Mouse (Mus musculus) R1 (cell line): ENCODE data around the gene Kcnt2.

ENCODE experiments used
- DNase-seq: peaks from one replicate; pipeline ENCODE4 v3.0.0-alpha.2; 2018; ENCODE audit warnings: low read depth, low spot score

The Kcnt2 gene

DNA sequence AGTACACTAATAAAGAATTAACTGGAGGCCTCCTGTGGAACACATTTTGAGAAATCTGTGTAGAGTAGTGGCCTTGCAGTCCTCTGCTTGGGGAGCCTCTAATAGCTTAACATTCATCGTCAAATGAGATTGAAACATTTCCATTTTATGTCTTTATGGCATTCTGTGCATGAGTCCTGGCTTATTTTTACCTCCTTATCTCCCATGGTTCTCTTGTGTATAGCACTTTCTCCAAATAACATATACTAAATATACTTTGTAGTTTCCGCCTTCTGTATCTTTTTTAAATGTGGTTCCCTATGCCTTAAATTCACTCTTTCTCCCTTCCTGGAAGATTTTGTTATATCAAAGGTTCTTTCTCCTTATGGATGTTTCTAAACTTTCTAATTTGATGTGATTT, 246.3 kb downstream of the Kcnt2 start:
- no peak for DNase-seq

DNA sequence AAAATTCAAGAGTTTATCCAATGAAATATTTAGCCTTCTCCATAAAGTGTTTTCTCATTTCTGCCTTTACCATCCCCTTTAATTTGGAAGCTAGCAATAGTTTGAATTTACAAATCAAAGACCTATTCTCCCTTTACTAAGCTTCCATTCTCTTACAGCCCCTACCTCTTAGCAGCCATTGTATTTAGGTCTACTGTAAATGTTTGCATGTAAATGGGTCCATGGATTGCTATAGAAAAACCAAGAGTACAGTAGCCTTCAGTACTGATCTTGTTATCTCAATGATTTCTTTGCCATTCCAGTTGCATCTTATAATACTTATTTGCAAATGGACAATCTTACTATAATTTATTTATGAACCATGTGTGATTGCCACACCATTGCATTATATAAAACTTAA, 267.5 kb downstream of the Kcnt2 start:
- DNase-seq = peak; percentile 9

- peak; percentile 53 for DNase-seq
Observed at GRCm38 (mm10) chr1:140531285-140531908, 285.4 kb downstream of the Kcnt2 start.

- no peak for DNase-seq
Observed at GRCm38 (mm10) chr1:140534849-140535248, 288.9 kb downstream of the Kcnt2 start.

DNA sequence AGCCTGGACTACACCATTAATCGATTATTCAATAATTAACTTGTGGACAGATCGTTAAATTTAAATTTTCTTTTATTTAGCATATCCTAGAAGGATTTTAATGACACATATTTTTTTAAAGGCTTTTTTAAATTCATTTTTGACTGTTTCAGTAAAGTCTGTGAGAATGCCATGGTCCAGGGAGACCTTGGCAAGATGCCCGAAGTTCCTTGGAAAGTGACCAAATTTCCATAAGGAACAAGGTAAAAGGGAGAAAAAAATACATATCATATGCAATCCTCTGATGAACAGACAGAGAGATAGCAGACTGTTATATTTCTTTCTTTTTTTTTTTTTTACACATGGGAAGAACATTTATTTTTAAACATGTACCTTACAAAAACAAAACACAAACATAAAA, 296.1 kb downstream of the Kcnt2 start:
- no peak for DNase-seq

DNA sequence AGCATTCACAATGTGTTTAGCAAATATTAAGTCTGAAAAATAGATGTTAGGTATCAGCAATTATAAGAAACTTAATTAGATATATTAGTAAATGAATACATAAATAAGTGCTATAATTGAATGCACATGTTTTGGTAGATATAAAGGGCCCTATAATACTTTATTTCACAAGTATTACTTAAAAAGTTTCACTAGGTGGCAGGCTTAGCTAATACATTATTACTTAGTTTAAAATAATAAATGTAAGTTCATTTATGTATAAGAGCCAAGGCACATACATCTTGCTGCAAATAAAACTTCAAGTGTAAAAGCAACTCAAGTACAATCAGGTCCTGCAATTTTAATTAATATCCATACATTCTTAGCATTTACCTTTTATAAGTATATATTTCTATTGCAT, 302.8 kb downstream of the Kcnt2 start:
- DNase-seq = no peak

DNA sequence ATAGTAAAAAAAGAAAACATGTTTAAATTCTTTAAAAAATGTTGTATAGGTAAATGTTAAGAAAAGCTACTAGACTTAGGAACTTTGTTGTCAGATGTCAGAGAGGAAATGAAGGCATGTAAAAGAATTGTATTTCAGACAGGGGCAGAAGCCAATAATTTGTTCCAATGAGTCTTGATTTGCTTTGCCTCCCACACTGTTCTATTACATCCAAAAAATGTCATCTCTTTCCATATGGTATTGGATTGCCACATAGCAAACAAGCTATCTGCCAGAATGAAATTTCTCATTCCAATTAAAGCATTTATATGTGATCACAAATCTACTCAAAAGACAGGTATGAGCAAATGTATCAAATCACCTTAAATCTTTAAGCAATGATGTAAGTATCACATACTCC, 314.8 kb downstream of the Kcnt2 start:
- no peak for DNase-seq

DNA sequence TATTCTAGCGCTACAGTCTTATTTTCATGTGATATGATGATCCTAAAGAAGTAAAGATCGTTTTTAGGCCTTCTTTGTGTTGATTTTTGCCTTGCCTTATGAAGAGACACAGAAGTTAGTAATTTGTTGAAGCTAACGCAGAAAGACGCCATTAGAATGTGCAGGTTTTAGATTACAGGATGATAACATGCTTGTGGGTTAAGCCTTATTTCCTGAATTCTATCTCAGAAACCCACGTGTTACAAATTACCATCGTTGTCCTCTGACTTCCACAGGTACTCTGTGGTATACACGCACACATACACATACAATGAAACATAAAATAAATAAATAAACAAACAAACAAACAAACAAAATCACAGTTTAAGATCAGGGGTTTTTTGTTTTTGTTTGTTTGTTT, 326.2 kb downstream of the Kcnt2 start:
- no peak for DNase-seq

- DNase-seq = no peak
Observed at GRCm38 (mm10) chr1:140578607-140579006, 332.6 kb downstream of the Kcnt2 start.

DNA sequence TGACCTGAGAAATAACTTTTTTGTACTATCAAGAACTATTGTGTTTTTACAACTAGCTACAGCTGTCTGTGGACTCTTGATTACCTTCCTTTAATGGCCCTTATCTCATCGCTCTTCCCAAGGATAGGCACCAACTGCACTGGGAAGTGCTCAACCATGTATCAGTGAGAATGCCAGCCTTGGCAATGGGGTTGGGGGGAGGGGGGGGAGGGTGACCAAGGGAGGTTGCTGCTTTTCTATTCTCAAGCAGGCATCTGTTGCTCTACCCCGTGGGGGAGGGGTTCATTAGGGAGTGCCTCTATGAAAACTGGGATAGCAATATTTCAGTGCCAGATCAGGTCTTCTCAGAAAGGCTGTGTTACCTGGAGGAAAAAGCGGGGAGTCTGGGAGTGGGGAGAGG, 342.3 kb downstream of the Kcnt2 start:
- DNase-seq = no peak

DNA sequence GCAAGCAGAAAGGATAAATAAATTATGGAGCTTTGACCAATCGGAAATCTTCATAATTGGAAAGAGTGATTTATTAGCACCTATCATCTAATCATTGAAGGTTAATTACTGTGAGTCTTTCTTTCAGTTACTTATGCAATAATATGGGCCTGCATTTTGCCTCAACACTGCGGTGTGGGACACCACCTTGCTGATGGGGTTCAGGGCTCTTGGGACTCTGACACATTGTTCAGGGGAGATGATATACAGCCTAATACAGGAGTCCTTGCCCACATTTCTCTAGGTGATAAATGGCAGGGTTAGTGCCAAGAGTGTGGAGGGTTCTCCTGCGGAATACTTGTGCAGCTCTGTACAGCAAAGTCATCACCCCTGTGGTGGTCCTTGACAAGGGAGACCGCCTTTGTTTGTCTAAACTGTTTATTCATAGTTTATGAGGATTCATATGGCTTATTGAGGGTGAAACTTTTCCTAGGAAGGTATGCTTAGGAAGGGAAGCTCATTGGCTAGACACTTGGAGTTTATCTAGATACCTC, 362.9 kb downstream of the Kcnt2 start:
- DNase-seq = no peak

DNA sequence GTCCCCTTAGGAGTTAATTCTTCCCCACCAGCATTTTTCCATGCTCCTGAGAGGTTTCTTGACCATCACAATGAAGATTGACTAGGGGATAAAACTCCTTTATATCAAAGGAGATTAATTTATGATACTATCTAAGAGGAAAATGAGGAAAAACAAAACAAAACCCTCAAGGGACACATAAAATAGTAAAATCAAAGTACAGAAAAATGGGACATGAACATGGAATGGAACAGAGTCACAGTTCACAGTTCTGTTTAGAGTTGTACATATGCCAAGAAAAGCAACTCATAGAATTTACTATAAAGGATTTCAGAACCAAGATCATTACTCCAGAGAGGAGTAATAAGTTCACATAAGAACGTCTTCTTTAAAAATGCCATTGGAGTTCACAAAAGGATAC, 367.1 kb downstream of the Kcnt2 start:
- no peak for DNase-seq

DNA sequence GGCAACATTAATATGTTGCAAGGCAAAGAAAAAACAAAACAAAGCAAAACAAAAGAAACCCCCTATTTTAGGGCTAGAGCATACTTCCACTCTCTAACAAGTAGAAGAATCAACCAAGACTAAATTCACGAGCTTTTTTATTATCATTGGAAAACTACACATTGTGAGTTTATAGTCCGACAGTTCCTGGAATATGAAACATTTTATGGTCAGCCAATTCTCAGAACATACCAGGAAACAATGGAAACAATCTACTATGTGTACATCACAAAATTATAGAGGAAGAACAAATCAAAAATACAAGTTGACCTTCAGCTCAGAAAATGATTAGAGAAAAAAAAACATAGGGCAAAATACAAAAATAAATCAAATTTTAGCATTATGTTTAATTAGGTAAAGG, 368.9 kb downstream of the Kcnt2 start:
- no peak for DNase-seq

DNA sequence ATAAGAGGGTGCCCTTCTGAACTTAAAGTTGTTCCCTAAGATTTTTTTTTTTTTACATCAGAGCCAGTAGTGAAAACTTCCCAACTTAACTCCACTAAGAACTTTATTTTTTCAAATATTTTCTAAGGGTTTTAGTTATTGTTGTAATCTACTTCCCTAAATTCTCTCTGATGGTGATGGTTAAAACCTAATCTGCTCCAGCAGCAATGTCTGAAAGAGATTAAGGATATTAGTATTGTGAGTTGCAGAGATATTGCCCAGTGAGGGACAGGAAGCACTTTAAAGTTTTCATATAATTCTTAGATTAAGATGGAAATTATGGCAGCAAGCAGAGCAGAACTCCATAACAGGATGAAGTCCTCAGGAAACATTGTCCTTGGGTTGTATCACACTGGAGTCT, 372.2 kb downstream of the Kcnt2 start:
- no peak for DNase-seq

DNA sequence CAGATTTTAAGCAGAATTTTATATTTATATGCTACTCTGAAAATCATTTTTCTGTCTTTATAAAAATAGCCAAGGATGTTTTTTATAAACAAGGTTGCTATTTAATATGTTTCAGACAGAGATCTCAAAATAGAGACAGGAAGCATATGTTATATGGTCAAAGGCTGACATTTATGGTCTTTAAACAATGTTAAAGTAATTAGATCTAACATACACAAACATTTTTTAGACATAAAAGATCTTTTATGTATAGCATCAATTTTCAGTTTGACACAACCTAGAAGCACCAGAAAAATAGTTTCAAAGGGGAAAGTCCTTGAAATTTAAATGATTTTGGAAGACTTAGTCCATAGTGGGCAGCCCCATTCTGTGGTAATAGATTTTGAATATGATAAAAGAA, 379.0 kb downstream of the Kcnt2 start:
- no peak for DNase-seq

GRCm38 (mm10) chr1:140659607-140660340, 413.8 kb downstream of the Kcnt2 start:
- peak; percentile 11 for DNase-seq

GRCm38 (mm10) chr1:140660751-140661403, 414.9 kb downstream of the Kcnt2 start:
- DNase-seq = no peak

- DNase-seq = peak; percentile 31
Observed at GRCm38 (mm10) chr1:140661404-140661787, 415.4 kb downstream of the Kcnt2 start.
